Mouse (Mus musculus) liver, postnatal 0 days (tissue): ENCODE measurements around the gene Ank. TPM values are rescaled to one million over a fixed set of nuclear protein-coding genes. Genes with fewer than 3 reads are reported as not detected.
"Not testable (repeated sequence)": the region's sequence is repeated elsewhere in the genome, so short reads cannot be mapped to it uniquely, and the experiment has no call there.

Experiments
- ATAC-seq: fragments of 200-750 bp; cut with Nextera tagmentation; 2 replicates; pipeline ENCODE4 v1.8.0; 2017; ENCODE audit warnings: mild to moderate bottlenecking, moderate library complexity
- DNase-seq: peaks from one replicate; pipeline ENCODE4 v3.0.0-alpha.2; 2016
- H3K27ac ChIP-seq: fragments of 300-500 bp; sonication (generic); 2 replicates; pipeline ENCODE4 v1.5.1; 2014; ENCODE audit warnings: antibody characterized with exemption, moderate library complexity, mild to moderate bottlenecking, low read depth
- H3K27me3 ChIP-seq: fragments of 300-500 bp; sonication (generic); 2 replicates; pipeline ENCODE4 v1.6.1; 2014; ENCODE audit warnings: low read length, control low read depth, mixed read lengths; ENCODE audit not compliant: insufficient read depth
- H3K36me3 ChIP-seq: fragments of 300-500 bp; sonication (generic); replicated peaks from 2 replicates; pipeline ENCODE4 v1.6.1; 2014; ENCODE audit warnings: mild to moderate bottlenecking, control low read depth, low read length, moderate library complexity, mixed read lengths; ENCODE audit not compliant: insufficient read depth
- H3K4me1 ChIP-seq: fragments of 300-500 bp; sonication (generic); 2 replicates; pipeline ENCODE4 v1.6.1; 2014; ENCODE audit warnings: antibody characterized with exemption, mild to moderate bottlenecking, control low read depth; ENCODE audit not compliant: insufficient read depth
- H3K4me2 ChIP-seq: fragments of 300-500 bp; sonication (generic); 2 replicates; pipeline ENCODE4 v1.6.1; 2014; ENCODE audit warnings: low read depth, mild to moderate bottlenecking, low read length, moderate library complexity, mixed read lengths
- H3K4me3 ChIP-seq: fragments of 300-500 bp; sonication (generic); 2 replicates; pipeline ENCODE4 v1.5.1; 2014; ENCODE audit warnings: low read depth, low read length
- H3K9ac ChIP-seq: fragments of 300-500 bp; sonication (generic); replicated peaks from 2 replicates; pipeline ENCODE4 v1.6.1; 2014; ENCODE audit warnings: mild to moderate bottlenecking, moderate library complexity
- H3K9me3 ChIP-seq: fragments of 300-500 bp; sonication (generic); 2 replicates; pipeline ENCODE4 v1.6.1; 2016; ENCODE audit warnings: mild to moderate bottlenecking, control low read depth, low read length, mixed read lengths
- CTCF ChIP-seq: sonication (generic); IDR thresholded peaks from 2 replicates; pipeline ENCODE4 v1.5.1; 2016; ENCODE audit warnings: antibody characterized with exemption, low read depth
- EP300 ChIP-seq: IDR thresholded peaks from 2 replicates; pipeline ENCODE4 v1.6.1; 2016; ENCODE audit warnings: antibody characterized with exemption, low read depth, mild to moderate bottlenecking
- WGBS: fragments of 180-500 bp; shearing (Covaris S2); extraction: QIAGEN DNeasy Blood & Tissue Kit; methylation state at CpG from one replicate; pipeline ENCODE4 v1.1.7; 2014; ENCODE audit not compliant: insufficient replicate concordance; 5-methylcytosine and 5-hydroxymethylcytosine counted together
- polyA plus RNA-seq: library from polyadenylated mRNA; unstranded; fragments of >200 nt; fragmentation: Nextera tagmentation; extraction: Ambion mirVana; gene quantifications from 2 replicates; pipeline ENCODE4 v1.2.1, GENCODE M21; 2015

Ank gene
- polyA plus RNA-seq, 1 experiment from 2014 or later = 7.8 TPM

- DNase-seq = no peak
- TF ChIP-seq EP300 = peak; percentile 91
- no peak for TF ChIP-seq CTCF
- Histone ChIP-seq H3K4me2 (peak overlapping the region; percentile 92), H3K4me3 (0 out of 2 replicates have a peak overlapping the region, but pooled peaks have one; percentile 11), H3K4me1 (peaks cover 21% of the 10 kb centered on the region), H3K9me3 (no peaks in the 10 kb centered on the region), H3K27me3 (peaks cover 3% of the 10 kb centered on the region; the same call in 1 of the 2 replicates), H3K27ac (peak overlapping the region; percentile 42; the same call in 1 of the 2 replicates), H3K9ac (no peak overlapping the region), H3K36me3 (peaks cover 2% of the 10 kb centered on the region; the same call in 1 of the 2 replicates)
- ATAC-seq = 0 out of 2 replicates have a peak, but pooled peaks have one; percentile 29
- 46% methylated on average over 4 of the region's 4 CpGs for WGBS
Observed at GRCm38 (mm10) chr15:27468822-27469488, 2.5 kb downstream of the Ank start.

DNA sequence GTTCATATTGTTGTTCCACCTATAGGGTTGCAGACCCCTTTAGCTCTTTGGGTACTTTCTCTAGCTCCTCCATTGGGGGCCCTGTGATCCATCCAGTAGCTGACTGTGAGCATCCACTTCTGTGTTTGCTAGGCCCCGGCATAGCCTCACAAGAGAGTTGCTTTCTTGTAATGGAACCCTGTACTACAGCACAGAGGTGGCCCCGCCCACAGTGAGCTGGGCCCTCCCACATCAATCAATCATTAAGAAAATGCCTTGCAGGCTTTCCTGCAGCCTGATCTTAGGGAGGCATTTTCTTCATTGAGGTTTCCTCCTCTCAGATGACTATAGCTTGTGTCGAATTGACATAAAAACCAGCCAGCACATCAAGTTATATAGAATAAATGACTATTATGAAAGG, 3.9 kb downstream of the Ank start:
- not testable (repeated sequence) for H3K36me3 ChIP-seq, H3K27ac ChIP-seq, H3K4me2 ChIP-seq, H3K9me3 ChIP-seq, H3K4me3 ChIP-seq, DNase-seq, H3K9ac ChIP-seq, H3K27me3 ChIP-seq, ATAC-seq
- peaks cover 21% of the 10 kb centered on the region for H3K4me1 ChIP-seq
- WGBS = 60% methylated on average over 3 of the region's 3 CpGs

DNA sequence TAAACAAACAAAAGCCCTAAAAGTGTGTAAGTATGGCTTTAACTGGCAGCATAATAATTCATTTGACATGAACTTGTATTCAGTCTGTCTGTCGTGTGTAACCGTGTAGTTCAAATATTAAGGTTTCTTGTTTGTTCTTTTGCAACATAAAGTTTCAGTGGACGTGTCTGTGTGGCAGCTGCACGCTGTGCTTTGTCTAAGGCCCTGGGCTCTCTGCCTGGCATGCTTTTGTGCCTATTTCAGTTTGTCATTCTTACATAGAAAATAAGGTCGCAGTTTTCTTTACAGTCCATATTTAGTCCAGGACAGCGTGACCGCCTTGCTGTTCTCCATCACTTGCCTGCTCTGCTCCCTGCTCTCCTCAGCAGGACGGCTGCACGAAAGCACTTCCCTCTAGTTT, 5.8 kb downstream of the Ank start:
- Histone ChIP-seq H3K36me3 (peaks cover 2% of the 10 kb centered on the region; the same call in 1 of the 2 replicates), H3K27ac (no peak overlapping the region), H3K27me3 (peaks cover 3% of the 10 kb centered on the region; the same call in 1 of the 2 replicates), H3K4me3 (no peak overlapping the region), H3K4me1 (peaks cover 25% of the 10 kb centered on the region), H3K9ac (no peak overlapping the region), H3K4me2 (no peak overlapping the region), H3K9me3 (no peaks in the 10 kb centered on the region)
- 84% methylated on average over 9 of the region's 9 CpGs for WGBS
- TF ChIP-seq CTCF (no peak), EP300 (no peak)
- no peak for DNase-seq
- ATAC-seq = no peak

DNA sequence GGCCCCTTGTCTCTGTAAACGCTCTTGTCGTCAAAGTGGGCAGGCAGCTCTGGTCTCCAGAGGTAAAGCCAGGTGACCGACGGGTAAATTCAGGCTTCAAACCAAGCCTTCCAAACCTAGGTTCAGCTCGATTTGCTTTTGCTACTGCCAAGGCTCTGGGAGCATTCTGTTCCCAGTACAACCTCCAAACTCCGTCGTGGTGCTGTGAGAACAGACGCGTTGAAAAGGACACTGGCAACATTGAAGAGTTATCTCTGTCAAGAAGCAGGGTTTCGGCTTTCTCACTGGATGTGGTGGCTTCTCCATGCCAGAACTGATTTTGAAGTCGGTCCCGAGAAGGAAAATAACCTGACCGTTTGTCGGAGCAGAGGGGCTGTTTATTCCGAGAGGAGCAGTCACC, 9.5 kb downstream of the Ank start:
- H3K4me2 ChIP-seq = no peak overlapping the region
- H3K36me3 ChIP-seq = peaks cover 2% of the 10 kb centered on the region; the same call in 1 of the 2 replicates
- no peak overlapping the region for H3K27ac ChIP-seq
- 77% methylated on average over 15 of the region's 15 CpGs for WGBS
- no peak for TF ChIP-seq CTCF
- no peak for TF ChIP-seq EP300
- no peak overlapping the region for H3K9ac ChIP-seq
- H3K9me3 ChIP-seq = no peaks in the 10 kb centered on the region
- no peaks in the 10 kb centered on the region for H3K27me3 ChIP-seq
- DNase-seq (no peak), ATAC-seq (no peak)
- no peak overlapping the region for H3K4me3 ChIP-seq
- peaks cover 12% of the 10 kb centered on the region for H3K4me1 ChIP-seq

DNA sequence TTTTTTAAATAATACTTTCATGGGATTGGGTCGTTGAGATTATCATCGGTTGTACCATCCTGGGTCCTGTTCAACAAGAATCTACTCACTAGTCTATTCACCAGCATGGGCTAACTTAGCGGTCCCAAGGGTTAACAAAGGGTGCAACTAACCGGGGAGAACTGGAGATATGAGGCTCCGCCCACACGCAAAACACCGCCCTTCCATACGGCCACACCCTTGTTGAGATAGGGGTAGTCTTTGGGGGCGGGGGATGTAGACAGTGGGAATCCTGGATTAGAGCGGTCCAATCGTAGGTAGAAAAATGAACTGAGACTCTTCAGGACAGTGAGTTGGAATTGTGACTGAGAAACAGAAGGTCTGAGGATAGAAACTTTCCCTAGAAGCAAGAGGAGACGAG, 10.2 kb downstream of the Ank start:
- no peak; the same call in 1 of the 2 replicates for ATAC-seq

DNA sequence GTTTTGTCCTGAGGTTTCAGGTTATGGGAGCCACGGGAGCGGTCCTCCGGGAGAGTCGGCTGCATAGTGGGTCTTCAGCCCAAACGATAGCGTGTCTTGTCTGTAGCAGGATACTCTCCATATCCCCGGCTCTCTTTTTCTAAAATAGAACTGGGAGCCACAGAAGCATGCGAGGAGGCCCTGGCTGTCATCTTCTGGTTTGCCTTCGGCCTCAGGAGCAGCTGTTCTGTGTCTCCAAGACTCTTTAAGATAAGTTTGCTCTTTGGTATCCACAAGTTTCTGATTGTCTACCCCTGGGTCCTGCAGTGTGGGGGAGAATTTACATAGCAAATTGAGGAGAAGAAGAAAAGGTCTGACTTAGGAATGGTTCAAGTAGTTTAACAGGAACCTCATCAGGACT, 10.7 kb downstream of the Ank start:
- TF ChIP-seq EP300 (no peak), CTCF (no peak)
- ATAC-seq (no peak), DNase-seq (no peak)
- Histone ChIP-seq H3K4me1 (peaks cover 15% of the 10 kb centered on the region), H3K4me2 (peak overlapping the region; percentile 11; the same call in 1 of the 2 replicates), H3K9me3 (no peaks in the 10 kb centered on the region), H3K4me3 (no peak overlapping the region), H3K27ac (no peak overlapping the region; the same call in 1 of the 2 replicates), H3K36me3 (no peaks in the 10 kb centered on the region), H3K27me3 (no peaks in the 10 kb centered on the region), H3K9ac (no peak overlapping the region)
- 87% methylated on average over 9 of the region's 9 CpGs for WGBS

More for the DNA sequence above, 10.2 kb downstream of the Ank start:
- no peak overlapping the region for H3K4me2 ChIP-seq
- no peak overlapping the region for H3K27ac ChIP-seq
- H3K27me3 ChIP-seq = no peaks in the 10 kb centered on the region
- no peak overlapping the region for H3K4me3 ChIP-seq
- H3K36me3 ChIP-seq = no peaks in the 10 kb centered on the region
- TF ChIP-seq EP300 = no peak
- TF ChIP-seq CTCF = no peak
- 64% methylated on average over 12 of the region's 12 CpGs for WGBS
- DNase-seq = no peak
- H3K9ac ChIP-seq = no peak overlapping the region
- peaks cover 12% of the 10 kb centered on the region for H3K4me1 ChIP-seq
- H3K9me3 ChIP-seq = no peaks in the 10 kb centered on the region
